Mouse (Mus musculus) embryo, embryonic 10.5 days (tissue): ENCODE data around the gene Dnmbp.

Experiments
- DNase-seq: peaks from one replicate; pipeline ENCODE4 v3.0.0-alpha.2; 2015; ENCODE audit warnings: low spot score

Dnmbp gene

GRCm38 (mm10) chr19:43878111-43879092 is 61.6 kb downstream of the Dnmbp start:
- peak; percentile 69 for DNase-seq

- no peak for DNase-seq
These were observed 62.6 kb downstream of the Dnmbp start for GRCm38 (mm10) chr19:43877364-43877763.

- peak; percentile 56 for DNase-seq
These were observed 64.0 kb downstream of the Dnmbp start for GRCm38 (mm10) chr19:43875996-43876395.

- no peak for DNase-seq
These were observed 65.6 kb downstream of the Dnmbp start for GRCm38 (mm10) chr19:43874351-43874750.

GRCm38 (mm10) chr19:43870418-43870817 is 69.6 kb downstream of the Dnmbp start:
- no peak for DNase-seq

- no peak for DNase-seq
These were observed 82.6 kb downstream of the Dnmbp start for GRCm38 (mm10) chr19:43857347-43857746.

GRCm38 (mm10) chr19:43852837-43853545 is 87.0 kb downstream of the Dnmbp start:
- DNase-seq = no peak

- no peak for DNase-seq
These were observed 87.9 kb downstream of the Dnmbp start for GRCm38 (mm10) chr19:43851996-43852630.

GRCm38 (mm10) chr19:43850026-43850425 is 90.0 kb downstream of the Dnmbp start:
- no peak for DNase-seq

- DNase-seq = no peak
These were observed 92.0 kb downstream of the Dnmbp start for GRCm38 (mm10) chr19:43847966-43848365.

GRCm38 (mm10) chr19:43847056-43847455 is 92.9 kb downstream of the Dnmbp start:
- DNase-seq = no peak

- peak; percentile 58 for DNase-seq
These were observed 94.6 kb downstream of the Dnmbp start for GRCm38 (mm10) chr19:43845331-43845908.

GRCm38 (mm10) chr19:43843184-43843583 is 96.8 kb downstream of the Dnmbp start:
- no peak for DNase-seq

GRCm38 (mm10) chr19:43832425-43833069 is 107.4 kb downstream of the Dnmbp start:
- peak; percentile 85 for DNase-seq

- DNase-seq = no peak
These were observed 113.1 kb downstream of the Dnmbp start for GRCm38 (mm10) chr19:43826855-43827254.

GRCm38 (mm10) chr19:43815661-43816414 is 124.2 kb downstream of the Dnmbp start:
- no peak for DNase-seq

- DNase-seq = no peak
These were observed 126.7 kb downstream of the Dnmbp start for GRCm38 (mm10) chr19:43813315-43813714.

GRCm38 (mm10) chr19:43811419-43811818 is 128.6 kb downstream of the Dnmbp start:
- no peak for DNase-seq

- no peak for DNase-seq
These were observed 130.7 kb downstream of the Dnmbp start for GRCm38 (mm10) chr19:43809331-43809730.

- no peak for DNase-seq
These were observed 136.1 kb downstream of the Dnmbp start for GRCm38 (mm10) chr19:43803866-43804265.
